Mouse (Mus musculus) fat pad, adult 2 months (tissue): ENCODE results near the gene Deaf1.

Experiments used
- DNase-seq: peaks from one replicate; pipeline ENCODE4 v3.0.0-alpha.2; 2011; ENCODE audit warnings: low read depth, low spot score; ENCODE audit errors: extremely low read depth

The Deaf1 gene

DNA sequence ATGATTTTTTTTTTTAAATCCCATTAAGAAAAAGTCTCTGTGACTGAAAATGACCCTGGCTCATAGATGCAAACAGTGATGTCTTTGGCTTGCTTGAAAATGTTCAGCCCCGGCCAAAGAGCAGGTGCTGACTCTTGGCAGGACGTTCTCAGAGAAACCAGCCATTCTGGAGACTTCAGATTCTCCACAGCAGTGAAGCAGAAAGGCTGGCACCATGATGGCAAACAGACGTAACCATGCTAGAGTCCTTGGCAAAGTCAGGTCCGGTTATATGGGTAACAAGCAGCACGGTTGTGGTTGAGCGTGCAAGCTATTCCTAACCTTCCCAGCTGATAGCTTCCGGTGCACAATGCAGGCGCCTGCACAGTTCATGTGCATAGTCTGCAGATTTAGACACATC lies 28.3 kb downstream of the Deaf1 start:
- no peak for DNase-seq

- DNase-seq: no peak
These were observed 29.4 kb downstream of the Deaf1 start for GRCm38 (mm10) chr7:141297926-141298650.

- DNase-seq: no peak
These were observed 33.0 kb downstream of the Deaf1 start for GRCm38 (mm10) chr7:141294479-141294878.

DNA sequence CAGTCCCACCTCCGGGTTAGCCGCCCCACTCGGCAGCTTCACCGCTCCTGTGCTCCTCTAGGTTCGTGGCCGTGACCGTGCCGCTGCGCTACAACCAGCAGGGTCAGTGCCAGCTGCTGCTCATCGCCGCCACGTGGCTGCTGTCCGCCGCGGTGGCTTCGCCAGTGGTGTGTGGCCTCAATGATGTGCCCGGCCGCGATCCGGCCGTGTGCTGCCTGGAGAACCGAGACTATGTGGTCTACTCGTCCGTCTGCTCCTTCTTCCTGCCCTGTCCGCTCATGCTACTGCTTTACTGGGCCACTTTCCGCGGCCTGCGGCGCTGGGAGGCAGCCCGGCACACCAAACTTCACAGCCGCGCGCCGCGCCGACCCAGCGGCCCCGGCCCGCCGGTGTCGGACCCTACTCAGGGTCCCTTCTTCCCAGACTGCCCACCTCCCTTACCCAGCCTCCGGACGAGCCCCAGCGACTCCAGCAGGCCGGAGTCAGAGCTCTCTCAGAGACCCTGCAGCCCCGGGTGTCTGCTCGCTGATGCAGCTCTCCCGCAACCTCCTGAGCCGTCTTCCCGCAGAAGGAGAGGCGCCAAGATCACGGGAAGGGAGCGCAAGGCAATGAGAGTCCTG lies 33.5 kb downstream of the Deaf1 start:
- DNase-seq: no peak

GRCm38 (mm10) chr7:141292583-141293388 lies 34.7 kb downstream of the Deaf1 start:
- DNase-seq: no peak

- DNase-seq: no peak
These were observed 35.4 kb downstream of the Deaf1 start, which contains the start of gene Drd4 for GRCm38 (mm10) chr7:141291921-141292582. Drd4 (plus strand) TSS chr7:141292006.

DNA sequence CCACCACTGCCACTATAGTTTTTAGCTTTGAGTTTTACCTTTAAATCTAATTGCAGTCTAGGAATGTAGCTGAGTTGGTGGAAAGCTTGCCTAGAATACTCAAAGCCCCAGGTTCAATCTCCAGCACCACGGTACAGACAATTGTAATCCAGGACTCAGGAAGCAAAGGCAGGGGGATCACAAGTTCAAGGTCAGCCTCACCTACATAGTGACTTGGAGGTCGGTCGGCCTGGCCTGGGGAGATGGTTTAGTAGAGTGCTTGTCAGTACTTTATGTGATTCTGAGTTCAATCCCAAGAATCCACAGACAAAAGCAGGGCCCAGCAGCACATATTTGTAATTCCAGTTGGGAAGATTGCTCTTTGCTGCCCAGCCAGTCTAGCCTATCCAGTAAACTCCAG lies 39.4 kb downstream of the Deaf1 start:
- no peak for DNase-seq

DNA sequence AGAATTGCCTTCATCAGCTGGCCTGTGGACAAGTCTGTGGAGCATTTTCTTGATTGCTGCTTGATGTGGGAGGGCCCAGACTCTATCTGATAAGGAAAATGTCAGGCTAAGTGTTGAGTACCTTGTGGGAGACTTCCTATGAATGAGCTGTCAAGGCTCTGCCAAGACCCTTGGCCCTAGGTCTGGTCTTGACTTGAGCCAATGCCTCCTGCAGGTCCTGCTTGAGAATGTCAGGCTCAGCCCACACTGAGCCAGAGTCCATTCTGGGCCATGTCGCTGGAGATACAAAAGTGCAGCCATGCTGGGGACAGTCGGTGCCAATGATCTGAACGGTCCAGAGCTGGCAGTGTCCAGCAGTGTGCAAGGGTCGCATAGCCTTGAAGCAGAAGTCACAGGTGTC lies 44.7 kb downstream of the Deaf1 start:
- no peak for DNase-seq

GRCm38 (mm10) chr7:141281442-141281841 lies 46.0 kb downstream of the Deaf1 start:
- DNase-seq: no peak

DNA sequence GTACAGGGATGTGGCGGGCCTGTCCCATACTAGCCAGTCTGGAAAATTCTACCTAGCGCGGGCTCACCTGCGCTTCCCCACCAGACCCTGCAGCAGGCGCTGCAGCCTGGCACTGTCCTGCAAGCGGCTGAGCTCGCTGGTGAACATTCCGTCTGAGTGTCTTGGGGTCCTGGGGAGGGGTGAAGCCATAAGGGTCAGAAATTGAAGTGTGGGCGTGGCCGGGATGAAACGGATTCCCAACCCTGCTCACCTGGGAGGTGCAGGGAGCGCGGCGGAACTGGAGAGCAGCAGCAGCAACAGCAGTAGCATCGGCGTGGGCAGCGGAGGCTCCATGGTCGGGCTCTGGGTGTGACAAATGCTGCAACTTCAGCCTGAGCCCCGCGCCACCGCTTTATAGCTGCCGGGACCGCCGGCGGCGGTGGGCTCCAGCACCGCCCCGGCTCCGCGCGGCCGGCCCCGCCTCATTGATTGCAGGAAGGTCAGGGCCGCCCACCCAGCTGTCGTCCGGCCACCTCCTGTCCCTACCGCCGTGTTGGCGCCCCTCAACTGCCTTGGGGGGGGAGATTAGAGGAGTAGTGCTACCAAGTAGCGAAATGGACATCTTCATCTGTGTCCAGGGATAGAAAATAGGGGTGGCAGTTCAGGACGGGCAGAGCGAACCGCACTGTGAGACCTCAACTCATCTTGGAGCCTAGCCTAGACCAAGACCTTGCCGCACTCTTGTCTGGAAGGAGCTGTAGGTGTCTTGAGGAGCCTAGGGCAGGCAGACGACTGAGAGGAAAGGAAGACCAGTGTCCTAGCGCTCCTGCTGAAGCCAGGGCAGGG lies 48.5 kb downstream of the Deaf1 start, which contains the start of gene Sct:
Gene Sct (minus strand): TSS at position 368 of the 825 bp plus-strand sequence.
- no peak for DNase-seq

GRCm38 (mm10) chr7:141277701-141278678 lies 49.5 kb downstream of the Deaf1 start:
- no peak for DNase-seq

DNA sequence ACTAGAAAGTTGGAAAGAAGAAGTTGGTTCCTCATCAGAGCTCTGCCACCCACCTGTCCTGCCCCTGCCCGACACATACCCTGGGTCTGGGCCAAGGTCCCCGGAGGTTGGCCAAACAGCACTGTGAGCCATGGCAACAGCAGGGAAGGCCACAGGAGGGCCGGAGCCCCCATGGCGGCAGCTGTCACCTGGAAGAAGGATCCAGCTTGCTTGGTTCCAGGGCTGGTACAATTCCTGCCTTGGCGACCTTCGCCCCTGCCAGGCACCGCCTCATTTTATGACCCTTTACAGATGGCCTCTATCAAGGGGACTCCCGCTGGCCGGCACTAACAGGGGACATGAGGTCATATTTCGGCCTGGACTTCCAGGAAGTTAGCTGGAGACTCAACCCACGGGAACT lies 50.9 kb downstream of the Deaf1 start, which contains the start of gene Cdhr5:
Gene Cdhr5 (minus strand): TSS at position 241 of the 400 bp plus-strand sequence.
- no peak for DNase-seq

DNA sequence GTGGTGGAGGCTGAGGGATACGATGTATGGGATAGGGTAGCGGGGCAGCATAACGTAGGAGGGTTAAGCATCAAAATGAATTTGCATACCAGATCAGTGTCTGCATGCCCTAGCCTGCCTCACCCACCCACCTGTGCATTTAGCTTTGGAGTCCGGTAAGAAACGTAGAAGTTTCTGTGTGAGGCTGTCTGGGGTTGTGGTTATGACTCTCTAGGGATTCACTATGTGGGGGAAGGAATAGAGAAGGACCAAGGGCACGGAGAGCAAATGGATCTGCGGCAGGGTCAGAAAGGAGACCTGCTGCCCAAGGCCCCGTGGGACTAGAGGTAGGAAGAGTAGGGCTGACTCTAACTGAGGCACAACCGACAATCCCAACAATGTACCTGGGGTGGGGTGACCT lies 52.1 kb downstream of the Deaf1 start:
- no peak for DNase-seq

GRCm38 (mm10) chr7:141270631-141271030 lies 56.9 kb downstream of the Deaf1 start:
- DNase-seq: no peak

DNA sequence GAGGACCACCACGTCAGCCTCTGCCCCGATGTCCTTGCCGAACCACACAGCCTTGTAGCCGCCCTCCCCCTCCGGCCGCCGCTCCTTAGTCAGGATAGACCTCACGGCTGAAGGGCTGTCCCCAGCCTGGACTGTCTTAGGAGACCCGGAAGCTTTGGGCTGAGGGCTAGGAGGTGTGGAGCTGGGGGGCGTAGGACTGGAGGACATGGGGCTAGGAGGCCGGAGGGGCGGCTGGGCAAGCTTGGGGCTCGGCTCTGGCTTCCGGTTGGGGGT lies 58.3 kb downstream of the Deaf1 start:
- DNase-seq: no peak

GRCm38 (mm10) chr7:141268466-141269272 lies 58.8 kb downstream of the Deaf1 start:
- DNase-seq: no peak

DNA sequence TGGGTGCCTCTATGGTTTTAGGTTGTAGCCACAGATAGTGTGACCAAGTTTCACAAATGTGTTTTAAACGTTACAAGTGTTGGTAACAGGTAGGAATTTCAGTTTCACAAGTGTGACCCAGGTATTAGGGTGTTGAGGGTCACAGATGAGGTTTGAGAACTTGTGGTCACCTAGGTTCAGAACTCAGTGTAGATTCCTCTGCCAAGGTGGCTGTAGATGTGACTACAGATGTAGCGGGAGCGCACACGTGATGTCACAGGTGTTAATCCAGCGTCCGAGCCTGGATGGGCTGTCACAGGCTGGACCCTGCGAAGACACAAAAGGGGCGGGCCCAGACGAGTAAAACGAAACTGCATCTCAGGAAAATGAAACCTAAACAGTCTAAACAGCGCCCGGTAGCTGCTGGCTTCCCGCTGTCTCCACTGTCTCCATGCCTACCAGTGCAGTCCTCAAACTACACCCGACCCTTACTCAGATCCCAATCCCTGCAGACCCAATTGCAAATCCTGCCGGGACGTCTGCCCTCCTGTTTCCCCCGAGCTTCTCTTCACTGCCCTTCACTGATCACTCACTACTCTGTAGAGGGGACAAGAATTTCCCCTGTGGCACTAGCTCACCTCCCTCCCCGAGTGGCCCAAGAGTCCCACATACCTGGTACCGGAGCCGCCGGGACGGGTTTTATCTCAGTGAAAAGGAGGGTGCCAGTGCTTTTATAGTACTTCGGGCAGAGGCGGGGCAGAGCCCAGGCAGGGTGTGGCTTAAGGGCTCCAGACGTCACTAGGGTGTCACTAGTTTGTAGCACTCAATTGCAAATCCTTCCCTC lies 61.5 kb downstream of the Deaf1 start, which contains the start of gene Irf7:
Gene Irf7 (minus strand): TSS at position 743 of the 823 bp plus-strand sequence.
- no peak for DNase-seq

GRCm38 (mm10) chr7:141265411-141265738 lies 62.1 kb downstream of the Deaf1 start:
- no peak for DNase-seq
